Mouse (Mus musculus): Measurements from ENCODE around the gene Ncoa5.

GRCm38 (mm10) chr2:165070096-165070816, 35.6 kb upstream of the Ncoa5 start:
- TF ChIP-seq EP300 (IDR thresholded peaks at IDR 0.05; ENCODE audit: insufficient read depth, low read depth, low read length) = no peak
- TF ChIP-seq POLR2A (IDR thresholded peaks at IDR 0.05; ENCODE audit: insufficient read depth, low read length) = no peak
- TF ChIP-seq CTCF (IDR thresholded peaks at IDR 0.05; ENCODE audit: low read depth, low read length) = peak; percentile 82
